Mouse (Mus musculus): ENCODE measurements around the gene Trpm3.

DNA sequence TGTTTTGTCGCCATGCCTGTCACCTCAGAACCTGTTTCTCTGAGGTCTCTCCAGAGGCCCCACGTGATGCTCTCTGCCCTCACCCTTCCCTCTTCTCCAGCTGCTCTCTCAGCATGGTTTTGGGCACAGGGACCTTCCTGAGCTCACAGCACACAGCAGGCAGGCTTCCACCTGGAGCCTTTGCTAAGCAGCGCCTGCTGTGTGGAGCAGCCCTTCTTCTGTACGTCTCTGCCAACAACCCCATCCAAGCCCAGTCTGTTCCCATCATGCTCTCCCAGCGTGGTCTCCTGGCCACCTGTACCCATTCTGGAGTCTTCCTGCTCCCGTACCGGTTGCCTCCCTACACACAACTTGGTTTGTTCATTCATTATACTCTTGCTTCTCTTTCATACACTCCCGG is 823.9 kb downstream of the Trpm3 start:
- TF ChIP-seq GATA1 (IDR thresholded peaks at IDR 0.05; ENCODE audit: borderline replicate concordance, low read length): no peak
- no peak for TF ChIP-seq FLI1 (IDR thresholded peaks at IDR 0.05; ENCODE audit: low read length)
